Mouse (Mus musculus) stomach, postnatal 0 days (tissue): ENCODE measurements around the gene Gm44596. TPM values are rescaled to one million over a fixed set of nuclear protein-coding genes. Genes with fewer than 3 reads are reported as not detected.

Source experiments
- ATAC-seq: fragments of 200-750 bp; cut with Nextera tagmentation; 2 replicates; pipeline ENCODE4 v1.8.0; 2017; ENCODE audit not compliant: low FRiP score, low TSS enrichment
- DNase-seq: peaks from one replicate; pipeline ENCODE4 v3.0.0-alpha.2; 2016; ENCODE audit warnings: low spot score
- H3K27ac ChIP-seq: fragments of 300-500 bp; sonication (generic); replicated peaks from 2 replicates; pipeline ENCODE4 v1.5.1; 2014; ENCODE audit warnings: mild to moderate bottlenecking, control low read depth
- H3K27me3 ChIP-seq: fragments of 300-500 bp; sonication (generic); 2 replicates; pipeline ENCODE4 v1.6.1; 2014; ENCODE audit warnings: low read length; ENCODE audit not compliant: control insufficient read depth, insufficient read depth
- H3K36me3 ChIP-seq: fragments of 300-500 bp; sonication (generic); 2 replicates; pipeline ENCODE4 v1.6.1; 2014; ENCODE audit warnings: low read length, mixed read lengths; ENCODE audit not compliant: control insufficient read depth, insufficient read depth
- H3K4me1 ChIP-seq: fragments of 300-500 bp; sonication (generic); replicated peaks from 2 replicates; pipeline ENCODE4 v1.6.1; 2014; ENCODE audit warnings: antibody characterized with exemption; ENCODE audit not compliant: control insufficient read depth, insufficient read depth
- H3K4me2 ChIP-seq: fragments of 300-500 bp; sonication (generic); replicated peaks from 2 replicates; pipeline ENCODE4 v1.6.1; 2014; ENCODE audit warnings: low read depth, mild to moderate bottlenecking, control low read depth, moderate library complexity
- H3K4me3 ChIP-seq: fragments of 300-500 bp; sonication (generic); 2 replicates; pipeline ENCODE4 v1.5.1; 2014; ENCODE audit warnings: low read depth, low read length, control low read depth
- H3K9ac ChIP-seq: fragments of 300-500 bp; sonication (generic); 2 replicates; pipeline ENCODE4 v1.6.1; 2014; ENCODE audit warnings: mild to moderate bottlenecking, low read length, control low read depth, mixed read lengths
- H3K9me3 ChIP-seq: fragments of 300-500 bp; sonication (generic); 2 replicates; pipeline ENCODE4 v1.6.1; 2016; ENCODE audit warnings: low read length; ENCODE audit not compliant: control insufficient read depth
- CTCF ChIP-seq: IDR thresholded peaks from 2 replicates; pipeline ENCODE4 v1.5.1; 2016; ENCODE audit warnings: antibody characterized with exemption, low read depth, mild to moderate bottlenecking, moderate library complexity
- EP300 ChIP-seq: optimal IDR thresholded peaks from 2 replicates; pipeline ENCODE3; 2016; ENCODE audit warnings: antibody characterized with exemption
- WGBS: fragments of 180-500 bp; shearing (Covaris S2); extraction: QIAGEN DNeasy Blood & Tissue Kit; methylation state at CpG from one replicate; pipeline ENCODE4 v1.1.7; 2014; 5-methylcytosine and 5-hydroxymethylcytosine counted together
- polyA plus RNA-seq: library from polyadenylated mRNA; unstranded; fragments of >200 nt; fragmentation: Nextera tagmentation; extraction: Ambion mirVana; gene quantifications from 2 replicates; pipeline ENCODE4 v1.2.1, GENCODE M21; 2015

Gene Gm44596
- polyA plus RNA-seq, 1 experiment from 2014 or later, result not detected

- WGBS, result 77% methylated on average over 7 of the region's 7 CpGs
- H3K9ac ChIP-seq, result no peak overlapping the region
- H3K4me1 ChIP-seq, result no peaks in the 10 kb centered on the region
- no peaks in the 10 kb centered on the region for H3K27me3 ChIP-seq
- ATAC-seq (no peak), DNase-seq (no peak)
- H3K9me3 ChIP-seq, result no peaks in the 10 kb centered on the region
- TF ChIP-seq CTCF (no peak), EP300 (no peak)
- no peak overlapping the region for H3K27ac ChIP-seq
- no peaks in the 10 kb centered on the region for H3K36me3 ChIP-seq
- H3K4me2 ChIP-seq, result no peak overlapping the region
- H3K4me3 ChIP-seq, result no peak overlapping the region
These were observed 8.4 kb downstream of the Gm44596 start for GRCm38 (mm10) chr6:128383752-128384151.

DNA sequence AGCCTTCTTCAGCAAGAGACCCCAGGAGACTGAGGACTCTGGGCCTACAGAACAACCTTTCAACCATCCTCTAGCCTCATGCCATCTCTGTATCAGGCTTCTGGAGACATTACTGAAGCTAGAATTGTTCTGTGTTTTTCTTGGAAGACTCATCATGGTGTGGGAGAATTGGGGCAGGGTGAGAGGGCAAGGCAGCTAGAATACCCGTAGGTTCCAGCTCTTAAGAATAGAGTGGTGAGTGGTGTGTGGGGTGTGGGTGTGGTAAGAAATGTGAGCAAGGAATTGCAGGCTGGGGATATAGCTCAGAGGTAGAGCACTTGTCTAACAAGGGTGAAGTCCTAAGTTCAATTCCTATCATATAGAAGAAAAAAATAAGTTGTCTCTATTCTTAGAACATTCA is 9.7 kb downstream of the Gm44596 start:
- DNase-seq (no peak), ATAC-seq (no peak)
- H3K36me3 ChIP-seq, result no peaks in the 10 kb centered on the region
- 62% methylated on average over 1 of the region's 1 CpGs for WGBS
- no peaks in the 10 kb centered on the region for H3K4me1 ChIP-seq
- no peaks in the 10 kb centered on the region for H3K27me3 ChIP-seq
- H3K27ac ChIP-seq, result no peak overlapping the region
- H3K4me3 ChIP-seq, result no peak overlapping the region
- H3K4me2 ChIP-seq, result no peak overlapping the region
- TF ChIP-seq CTCF (no peak), EP300 (no peak)
- no peak overlapping the region for H3K9ac ChIP-seq
- no peaks in the 10 kb centered on the region for H3K9me3 ChIP-seq

DNA sequence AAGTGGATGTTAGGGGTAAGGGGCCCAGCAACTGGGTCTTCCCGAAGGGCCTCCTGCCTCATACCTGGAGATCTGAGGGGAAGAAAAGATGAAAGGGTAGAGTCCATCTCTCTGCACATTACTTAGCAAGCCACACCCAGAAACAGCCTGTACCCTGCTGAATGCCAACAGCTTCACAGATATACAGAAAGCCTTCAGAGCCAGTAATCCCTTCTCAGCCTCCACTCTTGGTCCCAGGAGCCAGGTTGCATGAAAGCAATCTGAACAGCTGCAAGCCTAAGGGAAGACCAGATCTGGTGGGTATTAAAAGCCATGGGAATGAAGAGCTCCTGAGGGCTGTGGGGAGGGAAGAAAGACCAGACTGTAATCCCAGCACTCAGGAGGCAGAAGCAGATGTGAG is 13.9 kb downstream of the Gm44596 start:
- H3K27ac ChIP-seq, result no peak overlapping the region
- 74% methylated on average over 1 of the region's 1 CpGs for WGBS
- no peak for DNase-seq
- no peak overlapping the region for H3K9ac ChIP-seq
- ATAC-seq, result no peak
- no peak for TF ChIP-seq CTCF
- TF ChIP-seq EP300, result no peak
- H3K36me3 ChIP-seq, result no peaks in the 10 kb centered on the region
- no peaks in the 10 kb centered on the region for H3K4me1 ChIP-seq
- no peaks in the 10 kb centered on the region for H3K27me3 ChIP-seq
- no peaks in the 10 kb centered on the region for H3K9me3 ChIP-seq
- H3K4me2 ChIP-seq, result no peak overlapping the region
- H3K4me3 ChIP-seq, result no peak overlapping the region

DNA sequence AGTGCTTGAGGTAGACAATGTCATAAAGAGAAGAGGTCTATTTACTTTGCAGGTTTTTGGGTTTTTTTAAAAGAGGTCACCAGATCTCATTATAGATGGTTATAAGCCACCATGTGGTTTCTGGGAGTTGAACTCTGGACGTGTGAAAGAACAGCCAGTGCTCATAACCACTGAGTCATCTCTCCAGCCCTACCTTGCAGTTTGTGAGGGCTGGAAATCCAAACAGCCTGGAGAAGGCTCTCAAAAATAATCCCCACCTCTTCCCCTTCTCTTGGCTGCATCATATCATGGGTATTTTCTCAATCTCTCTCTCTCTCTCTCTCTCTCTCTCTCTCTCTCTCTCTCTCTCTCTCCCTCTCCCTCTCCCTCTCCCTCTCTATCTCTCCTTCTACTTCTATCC is 15.4 kb downstream of the Gm44596 start:
- no peak overlapping the region for H3K4me3 ChIP-seq
- H3K27ac ChIP-seq, result no peak overlapping the region
- WGBS, result 27% methylated on average over 1 of the region's 1 CpGs
- no peaks in the 10 kb centered on the region for H3K4me1 ChIP-seq
- H3K36me3 ChIP-seq, result no peaks in the 10 kb centered on the region
- no peaks in the 10 kb centered on the region for H3K9me3 ChIP-seq
- DNase-seq (no peak), ATAC-seq (no peak)
- H3K9ac ChIP-seq, result no peak overlapping the region
- TF ChIP-seq CTCF, result no peak
- TF ChIP-seq EP300, result no peak
- no peak overlapping the region for H3K4me2 ChIP-seq
- no peaks in the 10 kb centered on the region for H3K27me3 ChIP-seq

DNA sequence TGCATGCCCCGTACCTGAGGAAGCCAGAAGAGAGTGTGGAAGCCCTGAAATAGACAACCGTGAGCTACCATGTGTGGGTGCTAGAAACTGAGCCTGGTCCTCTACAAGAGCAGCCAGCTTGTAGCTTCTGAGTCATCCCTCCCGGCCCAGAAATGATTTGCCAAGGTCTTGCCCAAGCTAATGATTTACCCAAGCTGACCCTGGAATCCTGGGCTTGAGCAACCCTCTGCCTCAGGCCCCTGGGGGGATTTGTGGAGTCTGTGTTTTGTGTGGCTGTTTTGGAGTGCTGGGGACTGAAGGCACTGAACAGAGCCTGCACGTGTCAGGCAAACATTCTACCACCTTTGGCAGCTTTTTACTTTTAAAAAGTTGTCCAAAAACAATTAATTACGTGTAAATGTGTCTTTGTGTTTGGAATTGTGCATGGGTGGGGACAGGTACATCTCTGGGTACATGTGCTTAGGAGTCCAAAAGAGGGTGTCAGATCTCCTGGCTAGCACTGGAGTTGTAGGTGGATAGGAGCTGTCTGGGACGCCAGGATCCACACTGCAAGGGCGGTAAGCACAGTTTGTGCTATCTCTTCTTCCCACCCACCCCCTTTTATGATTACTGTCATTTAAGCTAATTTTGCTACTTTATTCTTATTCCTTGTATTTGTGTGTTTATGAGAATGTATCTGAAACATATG is 22.4 kb downstream of the Gm44596 start:
- Histone ChIP-seq H3K27ac (no peak overlapping the region), H3K9me3 (no peaks in the 10 kb centered on the region), H3K9ac (no peak overlapping the region), H3K27me3 (no peaks in the 10 kb centered on the region), H3K4me3 (no peak overlapping the region), H3K4me1 (peaks cover 3% of the 10 kb centered on the region; the same call in 1 of the 2 replicates), H3K4me2 (no peak overlapping the region), H3K36me3 (no peaks in the 10 kb centered on the region)
- TF ChIP-seq EP300, result no peak
- no peak for TF ChIP-seq CTCF
- WGBS, result 64% methylated on average over 7 of the region's 7 CpGs
- DNase-seq (no peak), ATAC-seq (no peak)

GRCm38 (mm10) chr6:128398996-128399395 is 23.7 kb downstream of the Gm44596 start, which contains the start of gene Nrip2:
TSS of gene Nrip2 (plus strand) at chr6:128399296.
- Histone ChIP-seq H3K9ac (peak within 1 kb of the TSS; percentile 43; the same call in 1 of the 2 replicates), H3K9me3 (no peaks in the 10 kb centered on the region), H3K4me3 (peak within 1 kb of the TSS; percentile 14), H3K36me3 (no peaks in the 10 kb centered on the region), H3K4me2 (peak within 1 kb of the TSS; percentile 51), H3K27me3 (no peaks in the 10 kb centered on the region), H3K27ac (no peak within 1 kb of the TSS), H3K4me1 (peaks cover 3% of the 10 kb centered on the region; the same call in 1 of the 2 replicates)
- TF ChIP-seq EP300 (no peak), CTCF (no peak)
- no peak for DNase-seq
- 60% methylated on average over 3 of the region's 3 CpGs for WGBS
- no peak for ATAC-seq
